Mouse (Mus musculus): Measurements from ENCODE around the gene Pip5k1b. TPM values are rescaled to one million over a fixed set of nuclear protein-coding genes. Genes with fewer than 3 reads are reported as not detected.
A peak's percentile ranks its signal among the peaks of the same experiment; 100 is the strongest.

The Pip5k1b gene
- polyA plus RNA-seq, 1 experiment: 3.1 TPM

DNA sequence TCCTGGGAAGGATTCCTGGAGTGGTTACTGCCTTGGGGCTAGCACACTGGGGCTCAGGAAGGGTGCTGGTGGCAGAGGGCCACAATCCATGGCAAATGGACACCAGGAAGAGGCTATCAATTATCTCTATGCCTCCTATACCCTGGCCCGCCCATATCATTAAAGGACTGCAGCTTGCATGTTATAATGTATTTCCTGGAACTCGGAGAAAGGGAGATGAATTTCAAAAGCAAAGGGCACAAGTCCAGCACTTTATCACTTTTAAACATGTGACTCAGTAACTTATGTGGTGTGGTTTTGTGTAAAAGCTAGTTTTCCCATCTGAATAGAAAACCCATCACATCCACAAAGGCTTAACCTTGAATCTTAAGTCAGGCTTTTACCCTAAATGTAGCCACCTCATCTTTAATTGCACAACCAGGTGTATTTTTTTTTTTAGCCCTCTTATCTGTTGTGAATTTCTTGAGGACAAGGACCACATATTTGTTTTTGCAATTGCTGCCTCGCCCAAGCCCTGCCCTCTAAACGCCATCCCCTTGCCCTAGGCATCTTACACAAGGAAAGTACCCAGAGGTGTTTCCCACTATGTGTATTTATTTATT, 27.4 kb downstream of the Pip5k1b start:
- no peaks in the 10 kb centered on the region for H3K36me3 ChIP-seq (ENCODE audit: control insufficient read depth, insufficient read depth, low read length)
- DNase-seq (ENCODE audit: low read depth in 1 of 2, low spot score in 2 of 2): no peak
- H3K27ac ChIP-seq (ENCODE audit: insufficient read depth, low read length): peak overlapping the region; percentile 52; the same call in 1 of the 2 replicates
- TF ChIP-seq POLR2A (IDR thresholded peaks at IDR 0.05; ENCODE audit: low read depth, low read length) (no peak), CTCF (IDR thresholded peaks at IDR 0.05; ENCODE audit: extremely low read depth, insufficient read depth, insufficient read length, insufficient replicate concordance) (no peak)
- no peak overlapping the region for H3K4me3 ChIP-seq (ENCODE audit: extremely low read depth, insufficient read depth, insufficient read length)
- H3K27me3 ChIP-seq (ENCODE audit: control insufficient read depth, insufficient read depth, low read length): no peaks in the 10 kb centered on the region
- H3K4me1 ChIP-seq (ENCODE audit: control insufficient read depth, insufficient read depth, insufficient read length): peaks cover 10% of the 10 kb centered on the region; the same call in 1 of the 2 replicates
- WGBS: 77% methylated on average over 4 of the region's 4 CpGs

DNA sequence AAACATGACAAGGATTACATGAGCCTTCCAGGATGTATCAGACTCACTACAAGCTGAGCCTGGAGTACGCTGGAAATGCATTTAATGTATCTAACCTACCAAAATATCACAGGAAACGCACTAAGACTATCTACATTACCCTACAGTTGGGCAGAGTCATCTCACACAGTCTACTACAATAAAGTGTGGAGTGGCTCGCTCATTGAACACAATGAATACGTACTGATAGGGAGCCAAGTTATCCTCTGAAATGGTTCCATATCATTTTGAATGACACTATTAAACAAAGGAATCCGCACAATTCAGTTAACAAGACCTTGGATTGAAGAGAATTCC, 28.1 kb downstream of the Pip5k1b start:
- TF ChIP-seq CTCF (IDR thresholded peaks at IDR 0.05; ENCODE audit: extremely low read depth, insufficient read depth, insufficient read length, insufficient replicate concordance) (no peak), POLR2A (IDR thresholded peaks at IDR 0.05; ENCODE audit: low read depth, low read length) (no peak)
- Histone ChIP-seq H3K27ac (ENCODE audit: insufficient read depth, low read length) (peak overlapping the region; percentile 74; the same call in 1 of the 2 replicates), H3K4me1 (ENCODE audit: control insufficient read depth, insufficient read depth, insufficient read length) (peaks cover 10% of the 10 kb centered on the region; the same call in 1 of the 2 replicates), H3K36me3 (ENCODE audit: control insufficient read depth, insufficient read depth, low read length) (no peaks in the 10 kb centered on the region), H3K27me3 (ENCODE audit: control insufficient read depth, insufficient read depth, low read length) (no peaks in the 10 kb centered on the region), H3K4me3 (ENCODE audit: extremely low read depth, insufficient read depth, insufficient read length) (no peak overlapping the region)
- DNase-seq (ENCODE audit: low read depth in 1 of 2, low spot score in 2 of 2): no peak
- 34% methylated on average over 5 of the region's 5 CpGs for WGBS

DNA sequence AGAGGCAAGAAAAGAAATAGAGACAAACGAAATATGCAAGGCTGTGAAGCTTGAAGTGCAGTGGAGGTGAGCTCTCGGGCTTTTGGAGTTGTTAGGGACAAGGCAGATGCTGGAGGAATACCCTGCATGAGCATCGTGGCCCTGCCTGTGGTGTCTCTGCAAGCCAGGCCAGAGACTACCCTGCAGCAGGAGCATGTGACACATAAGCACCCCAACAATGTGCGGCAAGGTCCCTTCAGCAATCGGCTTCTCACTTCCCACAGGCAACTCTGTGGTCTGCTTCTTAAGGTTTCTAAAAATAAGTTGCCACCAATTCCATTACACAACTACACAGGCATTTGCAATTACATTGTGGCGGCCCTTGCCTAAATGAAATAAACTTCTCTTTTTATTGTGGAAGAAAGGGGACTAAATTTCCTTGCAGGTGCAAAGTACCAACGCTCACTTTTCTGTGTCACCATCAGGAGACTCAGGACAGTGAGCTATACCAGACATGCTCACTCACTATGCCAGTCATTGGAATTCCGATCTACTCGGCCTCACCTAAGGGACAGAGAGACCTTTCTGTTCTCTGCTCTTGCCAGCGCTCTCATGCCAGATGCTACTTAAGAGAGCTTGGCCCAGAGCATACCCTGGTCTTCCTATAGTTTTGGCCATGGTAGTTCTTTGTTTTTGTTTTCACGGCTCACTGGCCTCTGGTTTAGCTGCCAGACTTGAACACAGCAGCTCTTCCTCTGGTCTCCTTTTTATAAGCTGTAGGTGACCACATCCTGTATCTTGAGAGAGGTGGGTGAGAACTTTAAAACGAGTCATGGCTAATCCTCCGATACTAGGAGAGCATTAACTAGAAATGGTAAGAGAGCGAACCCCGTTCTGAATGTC, 28.7 kb downstream of the Pip5k1b start:
- Histone ChIP-seq H3K4me3 (ENCODE audit: extremely low read depth, insufficient read depth, insufficient read length) (no peak overlapping the region), H3K36me3 (ENCODE audit: control insufficient read depth, insufficient read depth, low read length) (no peaks in the 10 kb centered on the region), H3K27me3 (ENCODE audit: control insufficient read depth, insufficient read depth, low read length) (no peaks in the 10 kb centered on the region), H3K27ac (ENCODE audit: insufficient read depth, low read length) (peak overlapping the region; percentile 74), H3K4me1 (ENCODE audit: control insufficient read depth, insufficient read depth, insufficient read length) (peaks cover 10% of the 10 kb centered on the region; the same call in 1 of the 2 replicates)
- 11% methylated on average over 15 of the region's 15 CpGs for WGBS
- TF ChIP-seq POLR2A (IDR thresholded peaks at IDR 0.05; ENCODE audit: low read depth, low read length) (no peak), CTCF (IDR thresholded peaks at IDR 0.05; ENCODE audit: extremely low read depth, insufficient read depth, insufficient read length, insufficient replicate concordance) (no peak)
- DNase-seq (ENCODE audit: low read depth in 1 of 2, low spot score in 2 of 2): peak; percentile 26 to 32

DNA sequence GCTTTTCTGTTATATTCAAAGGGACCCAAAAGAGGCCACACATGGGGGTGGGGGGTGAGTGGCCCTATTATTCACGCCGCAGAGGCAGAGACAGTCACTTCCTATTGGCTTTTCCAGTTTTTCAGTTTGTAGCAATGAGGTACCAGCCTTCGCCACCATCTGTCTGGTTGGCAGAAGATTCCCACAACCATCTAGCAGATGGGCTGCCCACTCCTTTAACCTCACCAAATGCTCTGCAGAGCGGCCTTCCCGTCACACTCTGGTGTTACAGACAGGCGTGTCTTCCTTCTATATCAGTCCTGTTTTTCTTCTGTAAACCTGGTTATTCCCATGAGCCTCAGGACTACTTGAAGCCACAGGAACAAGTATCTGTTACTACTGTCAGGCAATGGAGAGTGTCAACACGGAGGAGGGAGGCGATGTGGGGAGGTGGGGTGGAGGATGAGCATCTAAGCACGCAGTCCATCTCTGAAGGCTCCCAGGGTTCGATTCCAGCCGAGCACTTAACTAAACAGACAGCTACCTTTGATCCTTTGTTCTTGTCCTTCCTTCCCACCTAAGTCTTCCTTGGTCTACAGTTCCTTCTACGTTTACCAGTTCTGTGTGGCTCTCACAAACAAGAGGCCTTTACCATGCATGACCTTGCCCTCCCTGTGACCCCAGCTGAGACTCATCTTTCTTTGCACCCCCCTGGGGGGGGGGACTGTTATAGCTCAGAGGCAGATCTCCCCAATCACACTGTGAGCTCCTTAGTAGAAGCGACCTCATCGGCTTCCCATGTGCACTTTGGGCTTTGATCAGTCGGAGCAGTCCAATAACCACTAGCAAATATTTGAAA, 32.0 kb downstream of the Pip5k1b start:
- TF ChIP-seq CTCF (IDR thresholded peaks at IDR 0.05; ENCODE audit: extremely low read depth, insufficient read depth, insufficient read length, insufficient replicate concordance): no peak
- no peak for TF ChIP-seq POLR2A (IDR thresholded peaks at IDR 0.05; ENCODE audit: low read depth, low read length)
- Histone ChIP-seq H3K27ac (ENCODE audit: insufficient read depth, low read length) (no peak overlapping the region), H3K4me1 (ENCODE audit: control insufficient read depth, insufficient read depth, insufficient read length) (peaks cover 7% of the 10 kb centered on the region; the same call in 1 of the 2 replicates)

DNA sequence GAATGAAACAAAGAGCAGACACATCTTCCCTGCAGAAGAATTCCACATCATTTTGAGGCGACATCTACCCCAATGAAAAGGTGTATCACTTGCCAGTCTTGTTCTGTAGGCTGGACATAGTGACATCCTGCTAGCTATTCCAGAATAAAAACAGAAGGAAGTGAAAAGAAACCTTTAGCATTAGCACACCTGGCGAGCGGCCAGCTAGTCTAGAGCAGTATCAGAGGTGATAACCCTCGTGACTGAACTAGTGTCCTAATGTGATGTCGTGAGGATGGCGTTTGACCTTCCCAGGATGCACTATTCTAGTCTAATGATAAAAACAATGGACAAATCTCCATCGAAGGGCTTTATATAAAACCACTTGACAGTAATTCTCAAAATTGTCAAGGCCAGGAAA, 33.7 kb downstream of the Pip5k1b start:
- no peak overlapping the region for H3K27ac ChIP-seq (ENCODE audit: insufficient read depth, low read length)
- no peaks in the 10 kb centered on the region for H3K36me3 ChIP-seq (ENCODE audit: control insufficient read depth, insufficient read depth, low read length)
- no peaks in the 10 kb centered on the region; the same call in 1 of the 2 replicates for H3K4me1 ChIP-seq (ENCODE audit: control insufficient read depth, insufficient read depth, insufficient read length)
- TF ChIP-seq CTCF (IDR thresholded peaks at IDR 0.05; ENCODE audit: extremely low read depth, insufficient read depth, insufficient read length, insufficient replicate concordance) (no peak), POLR2A (IDR thresholded peaks at IDR 0.05; ENCODE audit: low read depth, low read length) (no peak)
- H3K4me3 ChIP-seq (ENCODE audit: extremely low read depth, insufficient read depth, insufficient read length): no peak overlapping the region
- H3K27me3 ChIP-seq (ENCODE audit: control insufficient read depth, insufficient read depth, low read length): no peaks in the 10 kb centered on the region
- no peak for DNase-seq (ENCODE audit: low read depth in 1 of 2, low spot score in 2 of 2)
- WGBS: 82% methylated on average over 7 of the region's 7 CpGs

More for the DNA sequence above, 32.0 kb downstream of the Pip5k1b start:
- no peak for DNase-seq (ENCODE audit: low read depth in 1 of 2, low spot score in 2 of 2)
- H3K36me3 ChIP-seq (ENCODE audit: control insufficient read depth, insufficient read depth, low read length): no peaks in the 10 kb centered on the region
- H3K4me3 ChIP-seq (ENCODE audit: extremely low read depth, insufficient read depth, insufficient read length): no peak overlapping the region
- 92% methylated on average over 15 of the region's 15 CpGs for WGBS
- no peaks in the 10 kb centered on the region for H3K27me3 ChIP-seq (ENCODE audit: control insufficient read depth, insufficient read depth, low read length)

DNA sequence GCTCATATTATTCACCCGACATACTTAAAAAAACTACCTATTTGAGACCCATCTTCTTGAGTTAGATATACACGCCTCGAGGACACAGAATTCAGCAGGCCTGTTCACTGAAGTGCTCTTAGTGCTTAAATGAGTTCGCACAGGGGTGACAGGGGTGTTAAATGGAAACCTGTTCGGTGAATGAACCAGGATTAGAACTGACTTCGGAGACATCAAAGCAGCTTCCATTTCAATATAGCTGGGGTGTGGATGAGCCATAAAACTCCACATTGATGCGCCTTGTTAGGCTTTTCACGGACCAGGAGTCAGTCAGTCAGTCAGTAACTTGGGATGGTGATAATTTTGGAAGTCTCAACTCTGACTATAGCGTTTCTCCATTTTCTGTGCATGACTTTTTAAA, 34.5 kb downstream of the Pip5k1b start:
- Histone ChIP-seq H3K36me3 (ENCODE audit: control insufficient read depth, insufficient read depth, low read length) (no peaks in the 10 kb centered on the region), H3K27ac (ENCODE audit: insufficient read depth, low read length) (no peak overlapping the region), H3K4me1 (ENCODE audit: control insufficient read depth, insufficient read depth, insufficient read length) (no peaks in the 10 kb centered on the region), H3K27me3 (ENCODE audit: control insufficient read depth, insufficient read depth, low read length) (no peaks in the 10 kb centered on the region), H3K4me3 (ENCODE audit: extremely low read depth, insufficient read depth, insufficient read length) (no peak overlapping the region)
- no peak for TF ChIP-seq POLR2A (IDR thresholded peaks at IDR 0.05; ENCODE audit: low read depth, low read length)
- no peak for TF ChIP-seq CTCF (IDR thresholded peaks at IDR 0.05; ENCODE audit: extremely low read depth, insufficient read depth, insufficient read length, insufficient replicate concordance)
- DNase-seq (ENCODE audit: low read depth in 1 of 2, low spot score in 2 of 2): no peak
- WGBS: 88% methylated on average over 9 of the region's 9 CpGs

All from spleen, adult 2 months (tissue).